ENCODE assay signal across 8 mouse cellular contexts in genomic region chr7:113377875-113378658, GRCm38 (mm10). TPM values are rescaled to one million over a fixed set of nuclear protein-coding genes. Genes with fewer than 3 reads are reported as not detected.
DNase-seq lines count a peak whose midpoint lies in the region; ATAC-seq and TF ChIP-seq lines count a peak whose summit lies in the region.

No protein-coding gene starts in this region.

- peak; percentile 100 for ATAC-seq in frontal cortex, adult (ENCODE audit: low TSS enrichment)
- peak; percentile 99 for ATAC-seq in lung, postnatal 0 days

- H3K36me3 ChIP-seq in hindbrain, embryonic 10.5 days = no peaks in the 10 kb centered on the region
- no peaks in the 10 kb centered on the region for H3K36me3 ChIP-seq in lung, postnatal 0 days (ENCODE audit: insufficient read depth, low read length)

- no peak overlapping the region for H3K27ac ChIP-seq in hindbrain, embryonic 10.5 days
- H3K27ac ChIP-seq in lung, postnatal 0 days (ENCODE audit: low read length) = no peak overlapping the region

- no peaks in the 10 kb centered on the region for H3K9me3 ChIP-seq in hindbrain, embryonic 10.5 days
- H3K9me3 ChIP-seq in lung, postnatal 0 days (ENCODE audit: low read length) = no peaks in the 10 kb centered on the region

- no peak overlapping the region for H3K4me3 ChIP-seq in hindbrain, embryonic 10.5 days
- no peak overlapping the region for H3K4me3 ChIP-seq in lung, postnatal 0 days (ENCODE audit: low read depth, low read length)

- no peak overlapping the region for H3K4me2 ChIP-seq in lung, postnatal 0 days (replicated peaks; ENCODE audit: low read depth, low read length)

- peak; percentile 99 for TF ChIP-seq CTCF in lung, postnatal 0 days (IDR thresholded peaks at IDR 0.05)

- 31% methylated on average over 7 of the region's 7 CpGs for WGBS in hindbrain, embryonic 10.5 days
- WGBS in lung, postnatal 0 days = 15% methylated on average over 7 of the region's 7 CpGs

- no peaks in the 10 kb centered on the region for H3K4me1 ChIP-seq in hindbrain, embryonic 10.5 days (replicated peaks)
- H3K4me1 ChIP-seq in lung, postnatal 0 days (ENCODE audit: insufficient read depth, low read depth, low read length) = no peaks in the 10 kb centered on the region

- TF ChIP-seq EP300 in lung, postnatal 0 days (IDR thresholded peaks at IDR 0.05) = no peak

- peak; percentile 88 for DNase-seq in Muller cell, postnatal 12 days (ENCODE audit: inconsistent ontology term)
- DNase-seq in cerebellum, adult 8-10 months = peak; percentile 49
- DNase-seq in hindbrain, embryonic 10.5 days (ENCODE audit: low spot score) = peak; percentile 74
- peak; percentile 38 for DNase-seq in layer of hippocampus, adult 9-10 months (ENCODE audit: low spot score)
- peak; percentile 95 for DNase-seq in lung, postnatal 0 days (ENCODE audit: low spot score)
- DNase-seq in retina, adult 2 months (ENCODE audit: low read depth, low spot score) = peak; percentile 67
- DNase-seq in thymus, postnatal 4 days = peak; percentile 76

- no peak overlapping the region for H3K9ac ChIP-seq in lung, postnatal 0 days (replicated peaks; ENCODE audit: low read depth)

- H3K27me3 ChIP-seq in hindbrain, embryonic 10.5 days (ENCODE audit: insufficient read depth, poor library complexity, severe bottlenecking) = peaks cover 6% of the 10 kb centered on the region; the same call in 1 of the 2 replicates
- H3K27me3 ChIP-seq in lung, postnatal 0 days (replicated peaks; ENCODE audit: insufficient read depth, low read length) = no peaks in the 10 kb centered on the region

RNA-seq across cellular contexts. Expression of gene Btbd10, which starts 8.9 kb away (rescaled TPM):
- polyA plus RNA-seq in hindbrain, embryonic 10.5 days (2016; fragmentation: Nextera tagmentation; extraction: Ambion mirVana) = 27.5 and 30.2 TPM in 2 replicates
- 20.6 and 20.8 TPM in 2 replicates for polyA plus RNA-seq in lung, postnatal 0 days (2015; fragmentation: Nextera tagmentation; extraction: Ambion mirVana)

RNA-seq across cellular contexts. Expression of gene Pth, which starts 10.3 kb away (rescaled TPM):
- not detected in 2 replicates for polyA plus RNA-seq in hindbrain, embryonic 10.5 days (2016; fragmentation: Nextera tagmentation; extraction: Ambion mirVana)
- not detected in 2 replicates for polyA plus RNA-seq in lung, postnatal 0 days (2015; fragmentation: Nextera tagmentation; extraction: Ambion mirVana)

Comparison
In these comparisons a context has a peak if more than half of its experiments do, and no peak if none do; other contexts are left out.
1. DNase-seq: peak in every context shown above with its lines; median percentile 95 in lung, postnatal 0 days; 88 in Muller cell, postnatal 12 days; 76 in thymus, postnatal 4 days; 74 in hindbrain, embryonic 10.5 days; 67 in retina, adult 2 months; 49 in cerebellum, adult 8-10 months; 38 in layer of hippocampus, adult 9-10 months.